Mouse (Mus musculus) right cerebral cortex, postnatal 4 days (tissue): ENCODE measurements around the gene Thada.
"Not testable (repeated sequence)": the region's sequence is repeated elsewhere in the genome, so short reads cannot be mapped to it uniquely, and the experiment has no call there.

Experiments
- DNase-seq: peaks from one replicate; pipeline ENCODE4 v3.0.0-alpha.2; 2022

Gene Thada

GRCm38 (mm10) chr17:84340574-84340973 lies 125.4 kb downstream of the Thada start:
- DNase-seq: no peak

- DNase-seq: no peak
These were observed 130.0 kb downstream of the Thada start for GRCm38 (mm10) chr17:84335996-84336395.

GRCm38 (mm10) chr17:84335076-84335475 lies 130.9 kb downstream of the Thada start:
- DNase-seq: no peak

DNA sequence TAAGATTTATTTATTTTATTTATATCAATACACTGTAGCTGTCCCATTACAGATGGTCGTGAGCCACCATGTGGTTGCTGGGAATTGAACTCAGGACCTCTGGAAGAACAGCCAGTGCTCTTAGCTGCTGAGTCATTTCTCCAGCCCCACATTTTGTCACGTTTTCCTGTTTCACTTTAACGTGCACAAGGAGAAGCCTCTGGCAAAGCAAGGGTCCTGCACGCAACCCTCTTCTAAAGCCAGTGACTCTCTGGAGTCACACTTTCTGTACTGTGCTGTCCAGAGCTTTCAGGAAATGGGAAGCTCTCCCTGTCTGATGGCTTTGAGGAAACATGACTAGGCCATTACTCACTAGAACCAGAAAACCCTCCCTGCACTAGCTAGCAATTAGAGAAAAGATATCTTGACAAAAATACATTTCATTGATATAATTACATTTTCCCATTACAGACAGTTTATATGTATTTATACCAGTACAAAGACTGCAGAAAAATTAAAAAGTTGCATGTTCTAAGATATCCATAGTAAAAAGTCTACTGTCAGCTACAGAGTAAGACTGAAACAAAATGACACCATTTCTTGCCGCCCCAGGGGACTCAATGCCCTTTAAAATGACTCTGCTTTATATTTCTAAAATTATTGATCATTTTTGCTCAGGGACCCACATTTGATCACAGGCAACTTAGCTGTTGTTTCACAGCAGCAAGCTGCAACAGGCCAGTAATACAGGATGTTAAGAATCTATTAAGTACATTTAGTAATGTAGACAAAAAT lies 131.6 kb downstream of the Thada start:
- DNase-seq: no peak

GRCm38 (mm10) chr17:84332940-84333339 lies 133.1 kb downstream of the Thada start:
- no peak for DNase-seq

GRCm38 (mm10) chr17:84330986-84331385 lies 135.0 kb downstream of the Thada start:
- DNase-seq: no peak

- no peak for DNase-seq
These were observed 135.5 kb downstream of the Thada start for GRCm38 (mm10) chr17:84330506-84330905.

DNA sequence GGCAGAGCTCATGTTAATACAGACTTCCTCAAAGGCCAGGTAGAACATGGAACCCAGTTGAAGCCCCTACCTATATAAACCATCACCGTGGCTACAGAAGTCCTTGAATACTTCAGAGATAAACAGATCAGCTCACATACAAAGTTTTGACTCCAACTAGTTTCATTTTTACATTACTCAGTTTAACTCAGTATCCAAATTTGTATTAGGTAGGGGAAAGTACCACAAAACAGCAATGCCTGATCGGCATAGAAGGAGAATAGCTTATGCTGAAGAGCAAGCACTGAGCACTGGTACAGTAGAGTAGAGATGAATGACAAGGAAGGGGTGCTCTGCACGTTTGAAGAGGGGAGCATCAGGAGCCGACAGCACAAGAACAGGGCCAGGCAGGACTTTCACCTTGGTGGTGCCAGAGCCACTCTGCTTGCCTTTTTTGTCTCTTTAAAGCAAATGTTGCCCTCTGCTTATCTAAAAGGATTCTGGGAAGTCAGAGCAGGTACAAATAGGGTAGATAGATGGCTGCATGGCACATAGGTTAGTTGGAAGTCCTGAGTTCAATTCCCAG lies 136.0 kb downstream of the Thada start:
- DNase-seq: no peak

GRCm38 (mm10) chr17:84328526-84328925 lies 137.5 kb downstream of the Thada start:
- DNase-seq: no peak

GRCm38 (mm10) chr17:84327051-84327925 lies 138.7 kb downstream of the Thada start:
- no peak for DNase-seq

DNA sequence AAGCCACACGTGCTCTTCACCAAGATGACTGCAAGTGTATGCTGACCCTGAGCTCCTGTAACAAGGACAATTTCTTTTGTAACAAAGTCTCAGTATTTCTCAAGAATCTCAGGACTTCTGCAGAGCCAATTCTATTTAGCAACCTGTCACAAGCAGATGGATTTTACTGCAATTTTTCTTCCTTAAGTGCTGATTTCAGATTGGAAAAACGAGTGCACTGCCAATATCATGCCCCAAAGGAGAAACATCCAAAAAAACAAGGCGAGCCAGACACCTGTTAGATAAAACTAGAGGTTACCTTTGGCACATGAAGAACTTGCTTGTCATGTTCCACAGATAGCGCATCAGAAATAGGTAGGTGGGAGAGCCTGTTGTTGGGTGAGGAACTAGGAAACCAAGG lies 143.8 kb downstream of the Thada start:
- DNase-seq: no peak

DNA sequence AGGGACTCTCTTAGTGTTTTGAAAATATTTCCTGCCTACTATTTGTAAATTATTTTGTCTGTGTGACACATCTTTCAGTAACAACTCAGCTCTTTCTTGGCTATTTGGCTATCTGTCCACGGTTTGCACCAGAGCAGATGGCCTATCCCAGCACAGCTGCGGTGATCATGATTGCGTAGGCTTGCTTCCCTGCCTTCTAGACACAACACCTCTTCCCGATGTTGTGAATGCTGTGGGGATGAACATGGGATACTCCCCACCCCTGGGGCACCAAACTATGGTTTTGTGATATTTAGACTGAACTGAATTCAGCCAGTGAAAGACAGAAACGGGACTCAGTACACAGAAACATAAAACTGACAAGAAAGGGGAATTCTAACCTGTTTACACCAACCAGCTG lies 144.7 kb downstream of the Thada start:
- DNase-seq: no peak

DNA sequence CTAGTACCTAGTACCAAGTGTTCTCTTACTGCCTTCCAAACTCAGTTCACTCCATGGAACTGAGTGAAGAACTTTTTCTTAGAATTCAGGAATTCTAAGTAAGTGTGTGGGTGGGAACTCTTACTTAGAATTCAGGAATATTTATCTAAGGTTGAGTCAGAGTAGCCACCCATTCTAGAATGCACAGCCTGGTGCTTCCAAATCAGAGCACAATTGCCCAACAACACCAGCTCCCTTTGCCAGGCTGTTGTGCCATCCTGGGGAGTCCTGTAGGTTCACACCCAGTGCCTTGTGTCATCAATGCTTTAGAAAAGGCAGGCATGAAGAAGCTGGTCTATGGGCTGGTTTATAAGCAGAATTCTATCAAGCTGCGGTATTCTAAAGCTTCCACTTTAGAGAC lies 145.4 kb downstream of the Thada start:
- no peak for DNase-seq

DNA sequence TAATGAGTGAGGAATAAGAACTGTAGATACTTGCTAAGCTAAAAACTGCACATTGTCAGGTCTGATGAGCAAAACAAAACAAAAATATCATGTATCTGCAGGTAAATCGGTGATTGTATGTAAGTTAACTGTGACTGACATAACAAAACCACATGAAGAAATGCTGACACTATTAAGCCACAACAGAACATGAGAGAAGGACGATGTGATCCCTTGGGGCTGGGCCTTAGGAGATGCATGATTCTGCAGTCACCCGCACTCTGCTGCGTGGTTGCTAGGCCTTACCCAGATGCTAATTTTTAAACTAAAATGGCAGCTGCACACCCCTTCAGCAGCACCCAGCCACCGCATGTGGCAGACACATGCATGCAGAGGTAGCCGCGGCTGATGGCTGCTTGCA lies 151.7 kb downstream of the Thada start:
- no peak for DNase-seq

- no peak for DNase-seq
These were observed 152.5 kb downstream of the Thada start for GRCm38 (mm10) chr17:84313494-84313893.

GRCm38 (mm10) chr17:84306151-84306550 lies 159.9 kb downstream of the Thada start:
- no peak for DNase-seq

- DNase-seq: no peak
These were observed 160.9 kb downstream of the Thada start for GRCm38 (mm10) chr17:84305074-84305473.

DNA sequence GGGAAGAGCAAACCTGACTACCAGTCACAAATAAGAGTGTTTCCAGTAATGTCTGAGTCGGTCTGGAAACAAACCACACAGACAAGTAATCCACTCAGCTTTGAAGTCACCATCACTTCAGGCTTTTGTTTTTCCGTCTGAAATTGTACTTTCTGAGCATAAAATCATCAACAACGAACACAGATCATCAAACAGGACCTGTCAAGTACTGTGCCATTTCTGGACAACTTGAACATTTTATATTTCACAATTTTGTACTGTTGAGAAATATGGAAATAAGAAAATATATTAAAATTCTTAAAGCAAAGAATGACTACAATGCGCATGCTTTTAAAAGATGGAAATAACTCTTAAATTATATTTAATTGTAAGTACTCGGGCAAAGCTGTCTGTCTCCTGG lies 161.9 kb downstream of the Thada start:
- no peak for DNase-seq

DNA sequence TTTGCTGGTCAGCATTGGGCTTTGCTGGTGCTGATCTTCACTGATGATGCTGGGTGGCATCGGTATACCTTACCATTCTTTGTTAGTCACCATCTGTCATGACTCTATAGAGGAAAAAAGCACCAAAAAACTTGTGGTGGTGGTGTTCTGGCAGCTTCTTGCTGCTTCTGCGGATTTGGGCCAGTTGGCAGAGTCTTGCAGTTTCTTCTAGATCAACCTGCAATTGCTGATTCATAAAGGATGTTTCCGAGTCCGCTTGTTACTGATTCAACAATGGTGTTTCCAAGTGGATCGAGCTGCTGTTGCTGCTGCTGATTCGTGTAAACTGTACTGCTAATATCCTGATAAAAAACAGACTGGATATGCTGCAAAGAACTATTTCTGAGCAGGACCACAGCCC lies 168.0 kb downstream of the Thada start:
- no peak for DNase-seq

DNA sequence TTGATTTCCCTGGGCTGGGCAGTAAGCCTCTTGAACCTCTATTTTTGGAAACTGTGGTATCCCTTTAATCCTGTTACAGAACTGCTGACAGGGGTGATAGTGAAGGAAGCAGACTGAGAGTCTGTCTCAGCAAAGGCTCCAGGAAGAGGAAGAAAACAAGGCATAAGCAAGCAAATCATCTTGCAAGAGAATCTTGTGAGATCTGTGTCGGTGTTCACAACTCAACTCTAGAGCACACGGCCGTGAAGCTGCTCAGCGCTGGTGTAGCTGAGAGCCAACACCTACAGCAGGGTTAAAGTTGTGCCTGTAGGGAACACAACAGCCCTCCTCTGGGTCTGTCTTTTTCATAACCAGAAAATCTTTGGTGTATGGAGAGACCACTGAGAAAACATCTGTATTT lies 172.8 kb downstream of the Thada start:
- no peak for DNase-seq

DNA sequence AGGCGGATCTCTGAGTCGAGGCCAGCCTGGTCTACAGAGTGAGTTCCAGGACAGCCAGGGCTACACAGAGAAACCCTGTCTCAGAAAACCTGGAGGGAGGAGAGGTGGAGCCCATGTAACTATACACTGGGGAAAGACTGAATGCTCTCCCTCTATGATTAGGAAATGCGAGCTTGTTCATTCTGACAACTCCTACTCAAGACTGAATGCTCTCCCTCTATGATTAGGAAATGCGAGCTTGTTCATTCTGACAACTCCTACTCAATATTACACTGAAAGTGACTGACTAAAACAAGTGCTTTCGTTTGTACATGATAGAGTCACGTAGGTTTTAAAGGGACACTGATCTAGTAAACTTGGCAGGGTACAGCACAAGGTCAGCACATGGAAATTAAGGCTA lies 174.8 kb downstream of the Thada start:
- DNase-seq: not testable (repeated sequence)

- no peak for DNase-seq
These were observed 178.2 kb downstream of the Thada start for GRCm38 (mm10) chr17:84287675-84288420.

GRCm38 (mm10) chr17:84286536-84286935 lies 179.5 kb downstream of the Thada start:
- no peak for DNase-seq
